Mouse (Mus musculus) hindbrain, embryonic 11.5 days (tissue): Measurements from ENCODE around the gene Cyp4a32. TPM values are rescaled to one million over a fixed set of nuclear protein-coding genes. Genes with fewer than 3 reads are reported as not detected.
A peak's percentile ranks its signal among the peaks of the same experiment; 100 is the strongest.
"Not testable (repeated sequence)": the region's sequence is repeated elsewhere in the genome, so short reads cannot be mapped to it uniquely, and the experiment has no call there.

ENCODE experiments used
- ATAC-seq: fragments of 200-750 bp; cut with Nextera tagmentation; 2 replicates; pipeline ENCODE4 v1.8.0; 2017; ENCODE audit warnings: mild to moderate bottlenecking, moderate TSS enrichment, moderate library complexity; ENCODE audit not compliant: low FRiP score
- DNase-seq: peaks from one replicate; pipeline ENCODE4 v3.0.0-alpha.2; 2015; ENCODE audit warnings: low spot score
- H3K27ac ChIP-seq: fragments of 300-500 bp; sonication (generic); 2 replicates; pipeline ENCODE4 v1.5.1; 2014; ENCODE audit warnings: mild to moderate bottlenecking, low read depth, low read length
- H3K27me3 ChIP-seq: fragments of 300-500 bp; sonication (generic); 2 replicates; pipeline ENCODE4 v1.6.1; 2014; ENCODE audit warnings: mild to moderate bottlenecking, low read length, moderate library complexity, mixed read lengths; ENCODE audit not compliant: control insufficient read depth, insufficient read depth
- H3K36me3 ChIP-seq: fragments of 300-500 bp; sonication (generic); 2 replicates; pipeline ENCODE4 v1.6.1; 2014; ENCODE audit warnings: mild to moderate bottlenecking, low read length, moderate library complexity, mixed read lengths; ENCODE audit not compliant: control insufficient read depth, insufficient read depth
- H3K4me1 ChIP-seq: fragments of 300-500 bp; sonication (generic); replicated peaks from 2 replicates; pipeline ENCODE4 v1.6.1; 2014; ENCODE audit warnings: low read length, mixed read lengths; ENCODE audit not compliant: control insufficient read depth, insufficient read depth
- H3K4me2 ChIP-seq: fragments of 300-500 bp; sonication (generic); replicated peaks from 2 replicates; pipeline ENCODE4 v1.6.1; 2014; ENCODE audit warnings: mild to moderate bottlenecking, low read depth, low read length
- H3K4me3 ChIP-seq: fragments of 300-500 bp; sonication (generic); 2 replicates; pipeline ENCODE4 v1.5.1; 2014; ENCODE audit warnings: low read depth, low read length
- H3K9ac ChIP-seq: fragments of 300-500 bp; sonication (generic); 2 replicates; pipeline ENCODE4 v1.6.1; 2014; ENCODE audit warnings: low read depth, low read length
- H3K9me3 ChIP-seq: fragments of 300-500 bp; sonication (generic); 2 replicates; pipeline ENCODE4 v1.6.1; 2016; ENCODE audit warnings: low read length; ENCODE audit not compliant: control insufficient read depth
- WGBS: fragments of 180-500 bp; shearing (Covaris S2); extraction: QIAGEN DNeasy Blood & Tissue Kit; methylation state at CpG from one replicate; pipeline ENCODE4 v1.1.7; 2014; 5-methylcytosine and 5-hydroxymethylcytosine counted together
- polyA plus RNA-seq: library from polyadenylated mRNA; unstranded; fragments of >200 nt; fragmentation: Nextera tagmentation; extraction: Ambion mirVana; gene quantifications from 2 replicates; pipeline ENCODE4 v1.2.1, GENCODE M21; 2014

Cyp4a32 gene
- polyA plus RNA-seq, 1 experiment from 2014 or later = not detected

DNA sequence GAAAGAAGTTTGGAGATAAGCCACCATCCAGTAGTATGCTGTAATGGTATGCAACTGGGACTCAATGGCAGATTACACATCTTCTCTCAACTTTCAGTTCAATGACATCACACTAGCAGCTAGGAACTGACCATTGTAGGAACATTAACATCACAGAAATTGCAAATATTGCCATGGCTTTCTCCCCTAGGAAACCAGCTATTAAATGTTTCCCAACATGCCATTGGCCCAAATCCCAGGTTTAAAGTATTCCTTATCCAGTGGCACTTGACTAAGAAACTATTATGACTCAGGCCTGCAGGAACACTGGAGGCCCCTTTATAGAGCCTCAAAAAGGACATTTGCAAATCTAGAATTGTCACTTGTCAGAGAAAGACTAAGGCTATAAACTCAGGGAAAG is 48.6 kb downstream of the Cyp4a32 start:
- Histone ChIP-seq H3K4me1 (no peaks in the 10 kb centered on the region), H3K4me3 (no peak overlapping the region), H3K27me3 (no peaks in the 10 kb centered on the region), H3K4me2 (no peak overlapping the region), H3K9ac (no peak overlapping the region), H3K27ac (no peak overlapping the region), H3K36me3 (no peaks in the 10 kb centered on the region), H3K9me3 (no peaks in the 10 kb centered on the region)
- no peak for ATAC-seq
- no peak for DNase-seq

DNA sequence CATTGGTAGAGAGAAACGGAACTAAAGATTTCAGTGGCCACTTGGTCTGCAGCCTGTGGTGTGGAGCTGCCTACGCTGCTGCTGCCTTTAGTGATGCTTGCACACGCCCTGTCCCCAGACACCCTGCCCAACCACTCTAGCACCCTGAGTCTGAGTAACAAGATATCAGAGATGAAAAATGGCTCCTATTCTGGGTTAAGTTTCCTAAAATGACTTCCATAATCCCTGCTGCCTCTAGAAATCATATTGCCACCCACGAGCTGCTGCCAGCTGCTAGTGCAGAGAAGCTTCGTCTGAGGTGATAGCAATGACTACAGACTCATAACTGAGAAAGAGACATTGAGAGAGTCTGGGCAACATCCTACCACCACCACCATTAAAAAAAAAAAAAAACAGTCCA is 50.1 kb downstream of the Cyp4a32 start:
- Histone ChIP-seq H3K9ac (no peak overlapping the region), H3K27me3 (no peaks in the 10 kb centered on the region), H3K4me1 (no peaks in the 10 kb centered on the region), H3K27ac (no peak overlapping the region), H3K4me3 (no peak overlapping the region), H3K9me3 (no peaks in the 10 kb centered on the region), H3K4me2 (no peak overlapping the region), H3K36me3 (no peaks in the 10 kb centered on the region)
- ATAC-seq = no peak
- WGBS = 87% methylated on average over 5 of the region's 5 CpGs
- no peak for DNase-seq

DNA sequence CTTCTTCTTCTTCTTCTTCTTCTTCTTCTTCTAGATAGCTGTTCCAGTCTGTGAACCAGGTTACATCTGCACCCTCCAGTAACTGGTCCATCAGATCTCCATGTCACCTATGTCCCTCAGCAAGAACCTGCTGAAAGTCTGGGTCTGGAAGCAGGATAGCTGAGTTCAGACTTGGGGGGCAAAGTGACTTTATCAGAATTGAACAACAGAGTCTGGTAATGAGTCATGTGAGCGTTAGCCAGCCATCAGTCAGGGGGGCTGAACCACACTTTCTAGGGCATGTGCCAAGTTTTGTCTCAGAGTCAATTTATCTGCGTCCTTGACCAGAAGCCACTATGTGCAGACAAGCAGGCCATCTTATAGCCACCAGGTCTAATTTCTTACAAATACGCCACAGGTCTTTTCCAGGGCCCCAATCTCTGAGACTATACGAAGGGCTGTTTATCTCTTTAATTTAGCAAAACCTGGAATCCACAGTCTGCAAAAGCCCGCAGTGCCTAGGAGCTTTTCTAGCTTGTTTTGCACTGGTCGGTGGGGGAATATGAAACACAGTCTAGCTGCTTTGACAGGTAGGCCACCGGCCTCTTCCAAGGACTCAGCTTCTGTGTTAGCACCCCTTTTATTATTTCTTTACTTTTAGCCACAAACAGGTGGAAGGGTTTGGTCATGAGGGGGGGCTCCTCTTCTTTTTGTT is 55.2 kb downstream of the Cyp4a32 start:
- not testable (repeated sequence) for H3K27me3 ChIP-seq, H3K9me3 ChIP-seq, ATAC-seq, H3K9ac ChIP-seq, H3K27ac ChIP-seq, H3K4me1 ChIP-seq, H3K4me3 ChIP-seq, DNase-seq, H3K36me3 ChIP-seq, H3K4me2 ChIP-seq
- WGBS = 89% methylated on average over 7 of the region's 7 CpGs

DNA sequence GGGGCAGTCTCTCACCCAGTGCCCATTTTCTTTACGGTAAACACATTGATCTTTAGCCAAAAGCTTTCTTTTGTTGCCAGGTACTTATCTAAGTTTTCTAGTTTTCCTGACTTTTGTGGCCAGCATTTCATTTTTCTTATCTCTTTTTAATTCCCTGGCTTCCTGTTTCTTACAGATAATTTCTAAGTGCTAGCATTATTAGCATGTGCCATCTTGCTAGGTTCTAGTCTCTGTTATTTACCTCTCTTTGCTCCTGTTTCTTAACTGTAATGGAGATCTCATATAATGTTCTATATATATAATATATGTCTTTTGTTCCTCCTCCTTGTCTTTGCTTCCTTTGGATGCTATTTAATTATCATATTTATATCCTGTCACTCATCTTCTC is 55.8 kb downstream of the Cyp4a32 start:
- H3K27me3 ChIP-seq, DNase-seq, H3K9ac ChIP-seq, H3K4me3 ChIP-seq, H3K36me3 ChIP-seq, H3K9me3 ChIP-seq, ATAC-seq, H3K27ac ChIP-seq, H3K4me2 ChIP-seq, H3K4me1 ChIP-seq: not testable (repeated sequence)
- 96% methylated on average over 1 of the region's 1 CpGs for WGBS

DNA sequence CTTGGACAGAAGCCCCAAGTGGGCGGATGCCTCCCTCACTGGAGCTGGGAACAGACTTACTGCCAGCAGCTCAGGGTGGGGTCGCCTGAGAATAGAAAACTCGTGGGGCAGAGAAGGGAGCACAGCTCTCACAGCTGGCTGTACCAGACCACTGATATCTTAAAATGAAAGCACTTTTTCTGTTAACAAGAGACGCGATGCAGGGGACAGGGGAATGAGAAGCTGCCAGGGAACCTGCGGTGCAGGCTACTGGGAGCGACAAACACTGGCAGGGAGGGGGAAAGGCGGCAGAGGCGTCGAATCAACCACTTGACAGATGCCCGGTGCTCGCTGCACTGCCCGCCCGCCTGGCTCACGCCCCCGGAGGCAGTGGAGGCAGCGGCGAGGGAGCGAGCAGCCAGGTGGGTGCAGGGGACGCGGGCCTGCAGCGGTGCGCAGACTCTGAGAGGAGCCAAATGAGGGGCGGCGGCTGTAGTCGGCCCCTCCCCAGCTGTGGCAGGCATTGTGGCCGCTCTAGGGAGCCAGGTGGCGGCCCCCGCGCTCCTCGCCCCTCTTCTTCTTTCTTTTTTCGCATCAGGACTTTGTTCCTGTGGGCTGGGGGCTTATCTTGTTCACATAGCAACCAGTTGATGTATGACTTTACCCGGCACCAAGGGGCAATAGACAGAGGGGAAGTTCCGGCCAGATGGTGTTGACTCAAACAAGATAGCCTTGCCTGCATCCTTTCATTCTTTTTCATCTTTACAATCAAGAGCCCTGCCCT is 56.5 kb downstream of the Cyp4a32 start:
- DNase-seq (peak; percentile 56), ATAC-seq (peak; percentile 90)
- 2% methylated on average over 31 of the region's 34 CpGs for WGBS
- H3K9me3 ChIP-seq = no peaks in the 10 kb centered on the region
- no peak overlapping the region for H3K27ac ChIP-seq
- H3K4me2 ChIP-seq = peak overlapping the region; percentile 88
- peak overlapping the region; percentile 38 for H3K4me3 ChIP-seq
- H3K9ac ChIP-seq = peak overlapping the region; percentile 52
- no peaks in the 10 kb centered on the region for H3K27me3 ChIP-seq
- H3K4me1 ChIP-seq = no peaks in the 10 kb centered on the region
- no peaks in the 10 kb centered on the region for H3K36me3 ChIP-seq

DNA sequence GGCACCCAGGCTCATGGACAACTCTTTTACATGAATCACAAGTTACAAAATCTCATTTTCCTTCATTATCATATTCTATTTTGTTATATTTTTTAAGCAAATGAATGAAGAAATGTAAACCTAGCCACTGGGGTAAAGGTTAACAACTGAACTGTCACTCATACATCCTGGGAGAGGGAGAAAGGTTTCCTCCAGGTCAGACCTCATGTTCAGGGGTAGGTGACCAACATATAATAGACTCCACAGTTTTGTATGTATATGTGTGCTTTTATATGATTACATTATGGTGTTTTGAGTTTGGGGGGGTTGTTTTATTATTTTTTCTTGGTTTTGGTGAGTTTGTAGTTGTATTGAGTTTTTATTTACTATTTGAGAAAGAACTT is 57.1 kb downstream of the Cyp4a32 start:
- no peak overlapping the region for H3K4me3 ChIP-seq
- ATAC-seq = peak; percentile 56; the same call in 1 of the 2 replicates
- H3K4me2 ChIP-seq = no peak overlapping the region
- H3K27ac ChIP-seq = no peak overlapping the region
- no peaks in the 10 kb centered on the region for H3K36me3 ChIP-seq
- no peaks in the 10 kb centered on the region for H3K4me1 ChIP-seq
- no peaks in the 10 kb centered on the region for H3K9me3 ChIP-seq
- no peaks in the 10 kb centered on the region for H3K27me3 ChIP-seq
- H3K9ac ChIP-seq = no peak overlapping the region
- DNase-seq = no peak

DNA sequence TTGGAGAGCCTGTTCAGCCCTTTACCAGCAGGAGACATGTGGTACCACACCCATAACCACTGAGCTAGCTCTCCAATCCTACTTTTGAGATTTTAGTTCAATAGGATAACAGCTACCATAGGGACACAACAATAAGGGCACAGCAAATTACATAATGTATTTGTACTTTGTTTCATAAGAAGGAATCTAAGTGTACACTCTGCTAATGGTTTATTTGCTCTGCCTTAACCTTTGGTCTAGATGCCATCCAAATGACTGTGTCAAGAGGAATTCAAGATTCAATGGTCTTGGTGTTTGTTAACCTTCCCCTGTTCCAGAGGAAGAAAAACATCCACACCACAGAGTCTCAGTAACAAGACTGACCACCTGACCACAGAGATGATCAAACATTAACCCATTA is 58.4 kb downstream of the Cyp4a32 start:
- Histone ChIP-seq H3K4me3 (no peak overlapping the region), H3K4me1 (no peaks in the 10 kb centered on the region), H3K9me3 (no peaks in the 10 kb centered on the region), H3K4me2 (no peak overlapping the region), H3K36me3 (no peaks in the 10 kb centered on the region), H3K9ac (no peak overlapping the region), H3K27ac (no peak overlapping the region), H3K27me3 (no peaks in the 10 kb centered on the region)
- no peak for DNase-seq
- ATAC-seq = no peak
